In genomic region chr19:12002791-12003190, GRCm38 (mm10) we compare ENCODE assay signal across 10 mouse cellular contexts. TPM values are rescaled to one million over a fixed set of nuclear protein-coding genes. Genes with fewer than 3 reads are reported as not detected.
DNase-seq lines count a peak whose midpoint lies in the region; ATAC-seq lines count a peak whose summit lies in the region.
"Had no signal": no experiment of that assay in that cellular context is flagged by ENCODE, and none has a peak within 500 bp of the region (broad histone marks: within the 10 kb centered on the region; RNA-seq: fewer than 3 reads in every experiment).

No protein-coding gene starts in this region.

- ATAC-seq in kidney, embryonic 14.5 days (ENCODE audit: low FRiP score, low TSS enrichment), result no peak
- ATAC-seq in embryonic facial prominence, embryonic 12.5 days (ENCODE audit: insufficient number of reproducible peaks, insufficient read depth, low FRiP score, low TSS enrichment), result no peak
- no peak for ATAC-seq in hindbrain, embryonic 13.5 days (ENCODE audit: low FRiP score)
- ATAC-seq in midbrain, embryonic 14.5 days (ENCODE audit: low FRiP score, low TSS enrichment), result no peak

- no peaks in the 10 kb centered on the region for H3K27me3 ChIP-seq in kidney, embryonic 14.5 days (ENCODE audit: control insufficient read depth, insufficient read depth, low read length)
- no peaks in the 10 kb centered on the region for H3K27me3 ChIP-seq in embryonic facial prominence, embryonic 12.5 days
- no peaks in the 10 kb centered on the region for H3K27me3 ChIP-seq in hindbrain, embryonic 13.5 days
- H3K27me3 ChIP-seq in midbrain, embryonic 14.5 days (ENCODE audit: control insufficient read depth, insufficient read depth, low read length), result no peaks in the 10 kb centered on the region

- no peaks in the 10 kb centered on the region for H3K9me3 ChIP-seq in kidney, embryonic 14.5 days (ENCODE audit: control insufficient read depth, low read length)
- no peaks in the 10 kb centered on the region for H3K9me3 ChIP-seq in embryonic facial prominence, embryonic 12.5 days
- no peaks in the 10 kb centered on the region for H3K9me3 ChIP-seq in hindbrain, embryonic 13.5 days
- no peaks in the 10 kb centered on the region for H3K9me3 ChIP-seq in midbrain, embryonic 14.5 days (ENCODE audit: control insufficient read depth, low read length)

- H3K4me1 ChIP-seq in kidney, embryonic 14.5 days (ENCODE audit: control insufficient read depth, insufficient read depth, low read length), result peaks cover 7% of the 10 kb centered on the region; the same call in 1 of the 2 replicates
- H3K4me1 ChIP-seq in embryonic facial prominence, embryonic 12.5 days, result peaks cover 16% of the 10 kb centered on the region; the same call in 1 of the 2 replicates
- H3K4me1 ChIP-seq in hindbrain, embryonic 13.5 days (replicated peaks), result peaks cover 23% of the 10 kb centered on the region
- H3K4me1 ChIP-seq in midbrain, embryonic 14.5 days (ENCODE audit: control insufficient read depth, insufficient read depth, low read length), result peaks cover 14% of the 10 kb centered on the region

- no peak for DNase-seq in kidney, postnatal 25 days
- no peak for DNase-seq in midbrain, embryonic 14.5 days
- no peak for DNase-seq in thymus, postnatal 4 days
- DNase-seq in retina, postnatal 1 day, result no peak
- DNase-seq in spleen, postnatal 14 days (ENCODE audit: low spot score in 2 of 2), result no peak

- H3K27ac ChIP-seq in kidney, embryonic 14.5 days (ENCODE audit: low read depth, low read length), result no peak overlapping the region
- H3K27ac ChIP-seq in embryonic facial prominence, embryonic 12.5 days, result no peak overlapping the region
- H3K27ac ChIP-seq in hindbrain, embryonic 13.5 days, result no peak overlapping the region
- no peak overlapping the region for H3K27ac ChIP-seq in midbrain, embryonic 14.5 days (replicated peaks; ENCODE audit: low read depth, low read length)

- no peaks in the 10 kb centered on the region for H3K36me3 ChIP-seq in kidney, embryonic 14.5 days (ENCODE audit: control insufficient read depth, insufficient read depth, low read length)
- no peaks in the 10 kb centered on the region for H3K36me3 ChIP-seq in embryonic facial prominence, embryonic 12.5 days
- no peaks in the 10 kb centered on the region for H3K36me3 ChIP-seq in hindbrain, embryonic 13.5 days
- no peaks in the 10 kb centered on the region for H3K36me3 ChIP-seq in midbrain, embryonic 14.5 days (ENCODE audit: control insufficient read depth, insufficient read depth, low read length)

- peak overlapping the region; percentile 31 for H3K4me2 ChIP-seq in kidney, embryonic 14.5 days (replicated peaks; ENCODE audit: low read depth, low read length)
- peak overlapping the region; percentile 34 for H3K4me2 ChIP-seq in embryonic facial prominence, embryonic 12.5 days (replicated peaks)
- H3K4me2 ChIP-seq in hindbrain, embryonic 13.5 days, result peak overlapping the region; percentile 35
- peak overlapping the region; percentile 28 for H3K4me2 ChIP-seq in midbrain, embryonic 14.5 days (ENCODE audit: low read length)

- peak overlapping the region; percentile 15 for H3K4me3 ChIP-seq in kidney, embryonic 14.5 days (ENCODE audit: low read length)
- peak overlapping the region; percentile 7; the same call in 1 of the 2 replicates for H3K4me3 ChIP-seq in embryonic facial prominence, embryonic 12.5 days
- H3K4me3 ChIP-seq in hindbrain, embryonic 13.5 days, result peak overlapping the region; percentile 6
- peak overlapping the region; percentile 19; the same call in 1 of the 2 replicates for H3K4me3 ChIP-seq in midbrain, embryonic 14.5 days (replicated peaks; ENCODE audit: low read depth, low read length)

- 52% methylated on average over 14 of the region's 14 CpGs for WGBS in kidney, embryonic 14.5 days
- 50% methylated on average over 14 of the region's 14 CpGs for WGBS in embryonic facial prominence, embryonic 12.5 days
- 52% methylated on average over 14 of the region's 14 CpGs for WGBS in hindbrain, embryonic 13.5 days
- WGBS in midbrain, embryonic 14.5 days, result 41% methylated on average over 14 of the region's 14 CpGs

- no peak overlapping the region for H3K9ac ChIP-seq in kidney, embryonic 14.5 days (ENCODE audit: low read depth, low read length)
- H3K9ac ChIP-seq in embryonic facial prominence, embryonic 12.5 days, result no peak overlapping the region
- H3K9ac ChIP-seq in hindbrain, embryonic 13.5 days, result no peak overlapping the region
- no peak overlapping the region for H3K9ac ChIP-seq in midbrain, embryonic 14.5 days (replicated peaks; ENCODE audit: low read length)

RNA-seq across cellular contexts. Expression of gene Osbp, which starts 37.0 kb away (rescaled TPM):
- 7.5 and 9.4 TPM in 2 replicates for polyA plus RNA-seq in kidney, embryonic 14.5 days (2014; fragmentation: Nextera tagmentation; extraction: Ambion mirVana)
- 5.6 and 6.0 TPM in 2 replicates for polyA plus RNA-seq in embryonic facial prominence, embryonic 12.5 days (2016; fragmentation: Nextera tagmentation; extraction: Ambion mirVana)
- 3.9 and 4.3 TPM in 2 replicates for polyA plus RNA-seq in hindbrain, embryonic 13.5 days (2015; fragmentation: Nextera tagmentation; extraction: Ambion mirVana)
- 6.7 and 8.0 TPM in 2 replicates for polyA plus RNA-seq in midbrain, embryonic 14.5 days (2014; fragmentation: Nextera tagmentation; extraction: Ambion mirVana)

RNA-seq across cellular contexts. Expression of gene Olfr1423, which starts 38.3 kb away (rescaled TPM):
- polyA plus RNA-seq in kidney, embryonic 14.5 days (2014; fragmentation: Nextera tagmentation; extraction: Ambion mirVana), result not detected in 2 replicates
- polyA plus RNA-seq in embryonic facial prominence, embryonic 12.5 days (2016; fragmentation: Nextera tagmentation; extraction: Ambion mirVana), result not detected in 2 replicates
- not detected in 2 replicates for polyA plus RNA-seq in hindbrain, embryonic 13.5 days (2015; fragmentation: Nextera tagmentation; extraction: Ambion mirVana)
- polyA plus RNA-seq in midbrain, embryonic 14.5 days (2014; fragmentation: Nextera tagmentation; extraction: Ambion mirVana), result not detected in 2 replicates
- polyA plus RNA-seq: cerebellum, adult 2 months; large intestine, adult 2 months had no signal

RNA-seq across cellular contexts. Expression of gene Olfr1424, which starts 59.7 kb away (rescaled TPM):
- not detected in 2 replicates for polyA plus RNA-seq in kidney, embryonic 14.5 days (2014; fragmentation: Nextera tagmentation; extraction: Ambion mirVana)
- not detected in 2 replicates for polyA plus RNA-seq in embryonic facial prominence, embryonic 12.5 days (2016; fragmentation: Nextera tagmentation; extraction: Ambion mirVana)
- polyA plus RNA-seq in hindbrain, embryonic 13.5 days (2015; fragmentation: Nextera tagmentation; extraction: Ambion mirVana), result not detected in 2 replicates
- not detected in 2 replicates for polyA plus RNA-seq in midbrain, embryonic 14.5 days (2014; fragmentation: Nextera tagmentation; extraction: Ambion mirVana)
- polyA plus RNA-seq: cerebellum, adult 2 months; large intestine, adult 2 months had no signal
